Mouse (Mus musculus): ENCODE data around the gene Olfr324.

Gene Olfr324

GRCm38 (mm10) chr11:58594814-58595213 lies at the start of gene Olfr324:
Gene Olfr324 (plus strand): TSS chr11:58595114.
- no peak for TF ChIP-seq GATA4 (IDR thresholded peaks at IDR 0.05; ENCODE audit: insufficient replicate concordance, low read length)

- TF ChIP-seq GATA4 (IDR thresholded peaks at IDR 0.05; ENCODE audit: insufficient replicate concordance, low read length), result no peak
These were observed 48.6 kb upstream of the Olfr324 start, which contains the start of gene Olfr329-ps for GRCm38 (mm10) chr11:58546322-58546721. Gene Olfr329-ps (minus strand): TSS chr11:58546422.

- no peak for TF ChIP-seq GATA4 (IDR thresholded peaks at IDR 0.05; ENCODE audit: insufficient replicate concordance, low read length)
These were observed 39.4 kb upstream of the Olfr324 start, which contains the start of gene Olfr328 for GRCm38 (mm10) chr11:58555536-58555935. Gene Olfr328 (minus strand): TSS chr11:58555636.

- TF ChIP-seq GATA4 (IDR thresholded peaks at IDR 0.05; ENCODE audit: insufficient replicate concordance, low read length), result no peak
These were observed 24.5 kb upstream of the Olfr324 start, which contains the start of gene Olfr224 for GRCm38 (mm10) chr11:58570405-58570804. Gene Olfr224 (minus strand): TSS chr11:58570553.

- no peak for TF ChIP-seq GATA4 (IDR thresholded peaks at IDR 0.05; ENCODE audit: insufficient replicate concordance, low read length)
These were observed 17.5 kb upstream of the Olfr324 start, which contains the start of gene Olfr325 for GRCm38 (mm10) chr11:58577430-58577829. Gene Olfr325 (plus strand): TSS chr11:58577730.

GRCm38 (mm10) chr11:58578636-58579035 lies 16.3 kb upstream of the Olfr324 start:
- TF ChIP-seq GATA4 (IDR thresholded peaks at IDR 0.05; ENCODE audit: insufficient replicate concordance, low read length), result no peak

GRCm38 (mm10) chr11:58587898-58588348 lies 7.0 kb upstream of the Olfr324 start:
- TF ChIP-seq GATA4 (IDR thresholded peaks at IDR 0.05; ENCODE audit: insufficient replicate concordance, low read length), result no peak

DNA sequence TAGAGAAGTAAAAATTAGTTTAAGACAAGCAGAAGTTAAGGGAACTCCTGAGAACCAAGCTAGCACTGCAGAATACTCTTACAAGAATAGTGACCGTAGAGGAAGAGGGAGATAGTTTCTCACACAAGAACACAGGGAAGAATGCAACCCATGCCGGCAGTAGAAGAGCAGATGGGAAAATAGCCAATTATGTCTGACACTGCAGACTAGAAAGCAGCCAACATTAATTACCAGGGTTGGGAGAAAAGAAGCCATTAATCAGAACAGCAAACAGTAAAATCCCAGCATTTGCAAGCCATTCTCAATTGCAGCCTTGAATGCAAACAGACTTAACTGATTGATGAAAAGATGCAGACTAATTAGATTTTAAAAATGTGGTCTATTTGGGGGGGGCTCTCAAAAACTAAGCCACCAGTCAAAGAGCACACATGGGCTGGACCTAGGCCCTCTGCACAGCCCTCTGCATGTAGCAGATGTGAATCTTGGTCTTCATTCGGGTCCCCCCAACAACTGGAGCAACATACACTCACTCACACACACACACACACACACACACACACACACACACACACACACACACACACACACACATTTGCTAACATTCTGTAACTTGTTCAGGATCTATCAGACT lies 6.2 kb upstream of the Olfr324 start:
- TF ChIP-seq GATA4 (IDR thresholded peaks at IDR 0.05; ENCODE audit: insufficient replicate concordance, low read length), result no peak

DNA sequence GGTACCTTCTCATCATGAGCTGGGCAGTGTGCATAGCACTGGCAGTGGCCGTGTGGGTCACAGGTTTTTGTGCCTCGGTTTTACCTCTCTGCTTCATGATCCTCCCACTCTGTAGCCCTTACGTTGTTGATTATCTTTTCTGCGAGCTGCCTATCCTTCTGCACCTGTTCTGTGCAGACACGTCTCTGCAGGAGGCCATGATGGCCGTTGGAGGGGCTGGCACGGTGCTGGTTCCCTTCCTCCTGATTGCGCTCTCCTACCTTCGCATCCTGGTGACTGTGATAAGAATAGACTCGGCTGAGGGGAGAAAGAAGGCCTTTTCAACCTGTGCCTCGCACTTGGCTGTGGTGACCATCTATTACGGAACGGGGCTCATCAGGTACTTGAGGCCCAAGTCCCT lies 2.9 kb downstream of the Olfr324 start:
- no peak for TF ChIP-seq GATA4 (IDR thresholded peaks at IDR 0.05; ENCODE audit: insufficient replicate concordance, low read length)

- TF ChIP-seq GATA4 (IDR thresholded peaks at IDR 0.05; ENCODE audit: insufficient replicate concordance, low read length), result no peak
These were observed 7.1 kb downstream of the Olfr324 start for GRCm38 (mm10) chr11:58602062-58602461.

GRCm38 (mm10) chr11:58602800-58603560 lies 8.1 kb downstream of the Olfr324 start:
- no peak for TF ChIP-seq GATA4 (IDR thresholded peaks at IDR 0.05; ENCODE audit: insufficient replicate concordance, low read length)

GRCm38 (mm10) chr11:58604688-58605087 lies 9.8 kb downstream of the Olfr324 start:
- no peak for TF ChIP-seq GATA4 (IDR thresholded peaks at IDR 0.05; ENCODE audit: insufficient replicate concordance, low read length)

- peak; percentile 51; the same call in 1 of the 2 replicates for TF ChIP-seq GATA4 (IDR thresholded peaks at IDR 0.05; ENCODE audit: insufficient replicate concordance, low read length)
These were observed 10.3 kb downstream of the Olfr324 start for GRCm38 (mm10) chr11:58605228-58605627.

DNA sequence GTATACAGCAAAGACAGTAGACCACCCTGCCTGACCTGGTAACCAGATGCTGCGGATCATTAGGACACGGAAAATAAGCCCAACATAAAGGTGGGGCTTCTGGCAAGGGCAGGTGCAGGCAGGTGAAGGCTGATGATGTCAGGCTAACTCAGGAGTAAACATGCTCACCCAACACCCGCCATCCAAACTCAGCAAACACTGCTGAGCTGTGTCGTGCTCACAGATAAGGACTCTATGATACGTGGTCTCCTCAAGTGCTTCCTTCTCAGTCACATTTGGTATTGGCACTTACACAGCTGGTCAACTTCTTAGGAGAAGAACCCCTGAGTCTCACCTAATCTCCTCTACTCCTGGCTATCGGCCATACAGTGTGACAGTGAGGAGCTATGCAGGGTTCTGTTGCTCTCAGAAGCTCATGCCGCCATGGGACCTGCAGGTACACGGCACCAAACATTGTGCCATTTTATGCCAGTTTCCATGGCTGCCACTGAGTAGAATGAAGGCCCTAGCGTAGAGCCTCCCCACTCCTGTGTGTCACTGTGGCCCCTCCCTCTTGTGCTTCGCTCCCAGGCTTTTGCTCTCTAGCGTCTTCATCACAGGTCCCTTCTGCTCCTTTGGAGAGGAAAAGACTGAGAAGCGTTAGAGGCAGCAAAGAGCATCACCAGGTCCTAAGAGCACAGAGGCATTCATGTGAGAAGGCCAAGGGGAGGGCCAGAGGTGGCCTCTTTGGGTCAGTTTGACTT lies 11.4 kb downstream of the Olfr324 start:
- no peak for TF ChIP-seq GATA4 (IDR thresholded peaks at IDR 0.05; ENCODE audit: insufficient replicate concordance, low read length)

GRCm38 (mm10) chr11:58607030-58607429 lies 12.1 kb downstream of the Olfr324 start:
- TF ChIP-seq GATA4 (IDR thresholded peaks at IDR 0.05; ENCODE audit: insufficient replicate concordance, low read length), result no peak
